Mouse (Mus musculus): ENCODE data around the gene Ddx19b. TPM values are rescaled to one million over a fixed set of nuclear protein-coding genes. Genes with fewer than 3 reads are reported as not detected.
"Not testable (repeated sequence)": the region's sequence is repeated elsewhere in the genome, so short reads cannot be mapped to it uniquely, and the experiment has no call there.

Ddx19b gene
- polyA plus RNA-seq, 1 experiment from 2014 or later = 4.0 TPM

DNA sequence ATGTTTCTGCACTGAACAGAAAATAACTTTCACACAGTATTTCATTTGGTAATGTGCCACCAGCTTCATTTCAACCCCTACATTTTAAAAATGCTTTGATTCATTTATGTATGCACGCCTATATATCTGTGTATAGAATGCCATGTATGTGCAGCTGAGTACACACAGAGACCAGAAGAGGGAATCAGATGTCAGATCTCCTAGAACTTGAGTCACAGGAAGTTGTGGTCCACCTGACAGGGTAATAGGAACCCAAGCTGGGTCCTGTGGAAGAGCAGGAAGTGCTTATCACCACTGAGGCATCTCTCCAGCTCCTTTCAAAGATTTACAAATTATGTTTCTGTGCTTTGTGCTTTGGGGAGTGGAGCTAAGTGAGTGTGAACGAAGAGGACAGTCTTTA, 50.2 kb downstream of the Ddx19b start:
- Histone ChIP-seq H3K9me3 (no peaks in the 10 kb centered on the region), H3K36me3 (peaks cover 83% of the 10 kb centered on the region), H3K9ac (no peak overlapping the region), H3K4me3 (no peak overlapping the region), H3K4me1 (no peaks in the 10 kb centered on the region), H3K27me3 (no peaks in the 10 kb centered on the region), H3K27ac (no peak overlapping the region), H3K4me2 (replicated peaks) (no peak overlapping the region)
- no peak for ATAC-seq (ENCODE audit: low FRiP score, low read depth)
- whole genome bisulfite sequencing = 93% methylated on average over 2 of the region's 2 CpGs

DNA sequence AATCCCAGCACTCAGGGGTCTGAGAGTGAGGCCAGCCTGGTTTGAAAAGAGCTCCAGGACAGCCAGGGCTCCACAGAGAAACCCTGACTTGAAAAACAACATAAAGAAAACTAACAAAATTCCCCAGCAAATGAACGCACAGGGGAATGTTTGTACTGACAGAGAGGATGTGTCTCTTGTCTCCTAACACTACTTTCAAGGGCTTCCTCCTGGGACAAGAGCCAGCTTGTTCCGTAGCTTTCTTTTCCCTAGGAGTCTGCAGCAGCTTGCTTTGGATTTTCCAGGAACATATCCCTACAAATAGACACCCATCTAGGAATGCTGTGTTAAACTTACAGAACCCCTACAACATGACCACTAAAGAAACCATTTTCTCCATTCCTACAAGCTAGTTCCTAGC, 53.6 kb downstream of the Ddx19b start:
- not testable (repeated sequence) for H3K4me3 ChIP-seq; H3K27ac ChIP-seq; H3K4me2 ChIP-seq (replicated peaks); H3K27me3 ChIP-seq; H3K9me3 ChIP-seq; ATAC-seq (ENCODE audit: low FRiP score, low read depth); H3K4me1 ChIP-seq; H3K9ac ChIP-seq
- peaks cover 80% of the 10 kb centered on the region for H3K36me3 ChIP-seq
- WGBS = 98% methylated on average over 2 of the region's 2 CpGs

DNA sequence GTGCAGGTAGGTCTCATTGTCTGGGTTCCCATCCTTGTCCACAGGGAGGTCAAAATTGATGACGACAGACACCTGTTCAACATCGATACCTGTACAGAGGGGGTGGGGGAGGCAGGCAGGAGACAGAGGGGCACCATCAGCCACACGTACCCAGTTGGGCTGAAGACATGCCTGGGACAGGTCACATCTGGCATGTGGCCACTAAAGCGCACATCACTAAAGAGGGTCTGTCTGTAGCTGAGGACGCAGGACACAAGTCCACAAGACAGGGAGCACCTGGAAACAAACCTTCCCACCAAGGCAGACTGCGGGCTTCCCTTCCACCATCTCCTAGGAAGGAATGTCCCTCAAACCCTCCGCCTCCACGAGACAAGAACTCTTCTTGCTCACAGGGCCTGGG, 55.0 kb downstream of the Ddx19b start:
- 94% methylated on average over 8 of the region's 8 CpGs for WGBS
- H3K27ac ChIP-seq; H3K4me2 ChIP-seq (replicated peaks); H3K9ac ChIP-seq; H3K4me3 ChIP-seq; H3K9me3 ChIP-seq; ATAC-seq (ENCODE audit: low FRiP score, low read depth); H3K4me1 ChIP-seq; H3K27me3 ChIP-seq: not testable (repeated sequence)
- H3K36me3 ChIP-seq = peaks cover 79% of the 10 kb centered on the region

DNA sequence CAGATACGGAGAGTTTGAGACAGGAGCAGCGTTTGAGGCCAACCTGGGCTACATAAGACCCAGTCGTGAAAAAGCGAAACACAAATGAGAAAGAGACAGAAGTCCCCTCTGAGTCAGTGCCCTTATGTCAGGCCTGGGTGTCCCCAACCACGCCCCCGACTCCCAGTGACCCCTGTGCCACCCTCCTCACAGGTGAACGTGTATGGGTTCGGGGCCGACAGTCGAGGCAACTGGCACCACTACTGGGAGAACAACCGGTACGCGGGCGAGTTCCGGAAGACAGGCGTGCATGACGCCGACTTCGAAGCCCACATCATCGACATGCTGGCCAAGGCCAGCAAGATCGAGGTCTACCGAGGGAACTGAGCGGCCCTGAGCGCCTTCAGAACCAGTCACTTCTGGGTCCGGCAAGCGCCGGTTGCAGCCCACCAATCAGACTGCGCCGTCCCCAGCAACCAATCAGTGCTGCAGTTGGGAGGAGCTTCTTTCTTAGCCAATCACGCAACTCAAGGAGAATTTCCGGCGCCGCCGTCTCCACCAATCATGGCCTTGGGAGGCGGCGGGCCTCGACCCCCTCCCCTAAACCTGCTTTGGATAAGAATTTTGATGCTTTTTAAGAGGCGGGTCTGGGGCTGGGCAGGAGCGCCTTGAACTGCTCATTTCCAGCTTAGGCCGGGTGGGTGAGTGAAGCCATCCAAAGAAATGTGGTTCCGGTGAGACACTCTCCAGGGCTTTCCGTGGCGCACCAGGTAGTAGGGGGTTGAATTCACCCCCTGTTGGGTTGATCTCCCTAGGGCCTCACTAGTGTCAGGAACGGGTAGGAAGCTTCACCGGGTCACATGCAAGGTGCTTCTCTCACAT, 61.4 kb downstream of the Ddx19b start:
- peak; percentile 96 for ATAC-seq (ENCODE audit: low FRiP score, low read depth)
- Histone ChIP-seq H3K27ac (no peak overlapping the region; the same call in 1 of the 2 replicates), H3K36me3 (peaks cover 85% of the 10 kb centered on the region)

DNA sequence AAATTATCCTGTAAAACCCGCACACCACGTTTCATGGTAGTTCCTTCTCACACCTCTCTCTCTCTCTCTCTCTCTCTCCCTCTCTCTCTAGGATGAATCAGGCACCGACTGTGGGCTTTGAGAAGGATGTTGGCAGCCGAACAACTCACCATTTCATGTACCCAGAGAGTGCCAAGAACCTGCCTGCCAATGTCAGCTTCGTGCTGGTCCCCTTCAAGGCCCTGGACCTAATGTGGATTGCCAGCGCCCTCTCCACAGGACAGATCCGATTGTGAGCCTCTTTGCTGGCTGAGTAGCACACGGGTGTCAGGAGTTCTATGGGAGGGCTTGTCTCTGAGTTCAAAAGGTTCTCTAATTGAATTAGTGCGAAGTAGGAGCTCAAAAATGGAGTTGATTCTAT, 64.2 kb downstream of the Ddx19b start:
- H3K36me3 ChIP-seq = peaks cover 82% of the 10 kb centered on the region
- H3K4me2 ChIP-seq (replicated peaks) = no peak overlapping the region
- no peak overlapping the region for H3K27ac ChIP-seq
- no peak for ATAC-seq (ENCODE audit: low FRiP score, low read depth)
- H3K27me3 ChIP-seq = no peaks in the 10 kb centered on the region
- H3K9me3 ChIP-seq = no peaks in the 10 kb centered on the region
- 79% methylated on average over 9 of the region's 9 CpGs for WGBS
- H3K4me3 ChIP-seq = no peak overlapping the region
- H3K4me1 ChIP-seq = peaks cover 11% of the 10 kb centered on the region; the same call in 1 of the 2 replicates
- no peak overlapping the region for H3K9ac ChIP-seq

More for the DNA sequence above, 61.4 kb downstream of the Ddx19b start:
- H3K4me3 ChIP-seq = peak overlapping the region; percentile 48
- no peaks in the 10 kb centered on the region for H3K9me3 ChIP-seq
- 9% methylated on average over 45 of the region's 45 CpGs for WGBS
- peak overlapping the region; percentile 62 for H3K9ac ChIP-seq
- no peaks in the 10 kb centered on the region for H3K27me3 ChIP-seq
- H3K4me2 ChIP-seq (replicated peaks) = peak overlapping the region; percentile 73
- peaks cover 11% of the 10 kb centered on the region; the same call in 1 of the 2 replicates for H3K4me1 ChIP-seq

DNA sequence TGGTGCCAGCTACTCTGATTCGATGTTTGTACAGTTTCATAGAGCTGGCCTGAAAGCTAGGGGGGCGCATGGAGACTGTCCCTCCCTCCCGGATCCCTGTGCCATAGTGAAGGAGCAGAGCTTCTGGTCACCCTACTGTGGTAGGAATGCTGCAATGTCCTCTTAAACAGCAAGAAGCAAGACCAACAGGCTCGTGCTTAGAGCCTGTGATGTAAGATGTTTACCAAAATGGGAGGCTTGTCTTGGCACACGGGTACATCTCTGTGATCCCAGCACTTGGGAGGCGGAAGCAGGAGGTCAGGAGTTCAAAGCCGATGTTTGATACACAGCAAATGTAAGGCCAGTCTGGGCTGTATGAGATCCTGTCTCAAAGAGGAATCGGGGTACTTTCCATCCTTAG, 65.0 kb downstream of the Ddx19b start:
- no peak overlapping the region for H3K4me3 ChIP-seq
- H3K9ac ChIP-seq = no peak overlapping the region
- H3K4me2 ChIP-seq (replicated peaks) = no peak overlapping the region
- WGBS = 91% methylated on average over 8 of the region's 8 CpGs
- peaks cover 11% of the 10 kb centered on the region; the same call in 1 of the 2 replicates for H3K4me1 ChIP-seq
- H3K27ac ChIP-seq = no peak overlapping the region
- no peaks in the 10 kb centered on the region for H3K27me3 ChIP-seq
- H3K36me3 ChIP-seq = peaks cover 83% of the 10 kb centered on the region
- ATAC-seq (ENCODE audit: low FRiP score, low read depth) = no peak
- H3K9me3 ChIP-seq = no peaks in the 10 kb centered on the region

DNA sequence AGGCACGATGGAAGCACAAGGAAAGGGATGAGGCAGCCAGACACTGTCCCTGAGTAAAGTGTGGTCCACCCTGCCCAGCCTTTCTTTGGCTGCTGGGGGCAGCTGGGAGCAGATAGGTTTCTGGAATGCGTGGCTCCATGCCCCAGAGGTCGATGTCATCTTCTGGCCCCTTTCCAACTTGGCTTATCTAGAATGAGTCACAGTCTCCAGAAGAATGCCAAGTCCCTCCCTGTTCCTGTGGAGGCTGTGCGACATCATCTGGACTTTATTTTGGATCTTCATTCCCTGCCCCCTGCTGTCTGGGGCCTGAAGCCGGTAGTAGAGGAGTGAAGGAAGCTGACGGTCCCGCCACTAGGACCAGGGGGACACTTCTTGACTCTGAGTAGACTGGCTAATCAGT, 66.0 kb downstream of the Ddx19b start:
- Histone ChIP-seq H3K27ac (no peak overlapping the region), H3K4me1 (peaks cover 5% of the 10 kb centered on the region; the same call in 1 of the 2 replicates), H3K9ac (no peak overlapping the region), H3K36me3 (peaks cover 76% of the 10 kb centered on the region), H3K9me3 (no peaks in the 10 kb centered on the region), H3K27me3 (no peaks in the 10 kb centered on the region), H3K4me2 (replicated peaks) (no peak overlapping the region), H3K4me3 (no peak overlapping the region)
- 61% methylated on average over 7 of the region's 7 CpGs for WGBS
- ATAC-seq (ENCODE audit: low FRiP score, low read depth) = no peak

DNA sequence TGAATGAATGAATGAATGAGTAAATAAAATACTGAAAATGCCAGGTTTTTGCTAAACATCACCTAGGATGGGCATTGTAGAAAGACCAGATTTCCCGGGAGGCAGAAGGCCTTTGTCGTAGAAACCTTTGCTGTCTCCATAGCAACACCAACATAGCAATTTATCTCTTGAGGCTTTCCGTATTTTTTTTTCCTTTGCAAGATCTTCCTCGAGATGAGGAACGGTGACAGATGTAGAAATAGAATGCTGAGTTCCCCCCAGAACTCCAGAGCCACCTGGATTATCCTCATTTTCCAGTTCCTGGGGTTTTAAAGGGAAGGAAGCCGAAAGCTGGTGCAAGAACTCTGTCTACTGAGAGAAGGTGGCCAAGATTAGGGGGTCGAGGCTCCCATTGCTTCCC, 66.9 kb downstream of the Ddx19b start:
- ATAC-seq (ENCODE audit: low FRiP score, low read depth) = no peak
- WGBS = 88% methylated on average over 7 of the region's 7 CpGs
- no peak overlapping the region for H3K4me3 ChIP-seq
- peaks cover 81% of the 10 kb centered on the region for H3K36me3 ChIP-seq
- no peaks in the 10 kb centered on the region for H3K27me3 ChIP-seq
- no peak overlapping the region for H3K9ac ChIP-seq
- H3K9me3 ChIP-seq = no peaks in the 10 kb centered on the region
- H3K27ac ChIP-seq = no peak overlapping the region
- no peaks in the 10 kb centered on the region for H3K4me1 ChIP-seq
- H3K4me2 ChIP-seq (replicated peaks) = no peak overlapping the region

DNA sequence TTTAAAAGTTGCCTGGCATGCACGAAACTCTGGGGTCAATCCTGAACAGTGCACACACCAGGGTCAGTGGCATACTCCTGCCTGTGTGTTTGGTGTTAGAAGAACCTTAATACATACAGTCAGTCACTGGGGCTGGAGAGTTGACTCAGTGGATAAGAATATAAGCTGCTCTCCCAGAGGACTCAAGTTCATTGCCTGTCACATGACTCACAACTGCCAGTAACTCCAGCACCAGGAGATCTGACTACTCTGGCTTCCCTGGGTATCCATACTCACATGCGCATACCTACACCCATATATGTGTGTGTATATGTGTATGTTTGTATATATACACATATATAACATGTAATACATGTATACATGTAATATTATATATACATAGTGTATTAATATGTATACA, 68.5 kb downstream of the Ddx19b start:
- Histone ChIP-seq H3K27me3 (no peaks in the 10 kb centered on the region), H3K4me2 (replicated peaks) (no peak overlapping the region), H3K9ac (no peak overlapping the region), H3K36me3 (peaks cover 83% of the 10 kb centered on the region), H3K9me3 (no peaks in the 10 kb centered on the region), H3K4me3 (no peak overlapping the region), H3K4me1 (no peaks in the 10 kb centered on the region), H3K27ac (no peak overlapping the region)
- ATAC-seq (ENCODE audit: low FRiP score, low read depth) = no peak
- 92% methylated on average over 2 of the region's 2 CpGs for WGBS

DNA sequence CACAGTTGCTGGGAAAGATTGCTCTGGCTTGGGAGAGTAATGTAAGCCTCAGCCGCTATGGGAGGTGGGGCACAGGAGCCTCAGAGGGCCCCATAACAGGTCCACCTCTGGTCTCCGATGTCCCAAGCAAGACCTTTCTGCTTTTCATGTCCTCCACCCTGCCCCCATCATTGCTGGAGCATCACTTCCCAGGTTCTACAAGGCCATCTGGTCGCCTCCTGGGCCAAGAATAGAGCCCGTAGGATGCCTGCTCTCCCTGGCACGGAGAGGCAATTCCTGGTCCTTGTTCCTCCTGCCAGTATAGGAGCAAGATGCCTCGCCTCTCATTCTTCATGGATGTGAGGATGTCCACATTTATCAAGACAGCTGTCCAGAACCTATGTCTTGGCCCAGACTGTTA, 71.6 kb downstream of the Ddx19b start:
- peaks cover 79% of the 10 kb centered on the region for H3K36me3 ChIP-seq
- H3K4me1 ChIP-seq = no peaks in the 10 kb centered on the region
- ATAC-seq (ENCODE audit: low FRiP score, low read depth) = no peak
- 94% methylated on average over 6 of the region's 6 CpGs for WGBS
- H3K27me3 ChIP-seq = no peaks in the 10 kb centered on the region
- no peak overlapping the region for H3K4me2 ChIP-seq (replicated peaks)
- H3K4me3 ChIP-seq = no peak overlapping the region
- H3K9ac ChIP-seq = no peak overlapping the region
- no peaks in the 10 kb centered on the region for H3K9me3 ChIP-seq
- no peak overlapping the region for H3K27ac ChIP-seq

DNA sequence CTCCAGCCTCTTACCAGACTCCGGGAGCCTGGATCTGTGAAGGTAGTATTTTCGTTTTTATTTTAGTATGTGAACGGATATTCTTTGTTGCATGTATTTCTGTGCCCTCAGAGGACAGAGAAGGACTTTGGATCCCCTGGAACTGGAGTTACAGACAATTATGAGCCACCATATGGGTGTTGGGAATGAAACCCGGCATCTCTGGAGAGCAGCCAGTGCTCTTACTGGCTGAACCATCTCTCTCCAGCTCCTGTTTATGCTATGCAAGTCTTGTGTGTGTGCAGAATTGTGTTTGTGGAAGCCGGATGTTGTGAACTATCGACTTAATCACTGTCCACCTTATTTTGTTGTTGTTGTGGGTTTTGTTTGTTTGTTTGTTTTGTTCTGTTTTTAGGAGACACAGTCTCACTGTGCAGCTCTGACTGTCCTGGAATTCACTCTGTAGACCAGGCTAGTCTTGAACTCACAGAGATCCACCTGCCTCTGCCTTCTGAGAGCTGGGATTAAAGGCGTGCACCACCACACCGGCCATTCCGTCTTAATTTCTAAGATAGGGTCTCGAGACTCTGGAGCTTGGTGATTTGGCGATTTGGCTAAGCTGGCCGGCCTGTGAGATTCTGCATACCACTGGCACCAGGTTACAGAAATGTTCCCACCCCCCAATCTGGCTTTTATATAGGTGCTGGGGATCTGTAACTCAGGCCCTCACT, 72.3 kb downstream of the Ddx19b start:
- ATAC-seq (ENCODE audit: low FRiP score, low read depth) = no peak
- Histone ChIP-seq H3K4me2 (replicated peaks) (no peak overlapping the region), H3K36me3 (peaks cover 75% of the 10 kb centered on the region), H3K27me3 (no peaks in the 10 kb centered on the region), H3K9me3 (no peaks in the 10 kb centered on the region), H3K27ac (no peak overlapping the region), H3K4me3 (no peak overlapping the region), H3K9ac (no peak overlapping the region), H3K4me1 (no peaks in the 10 kb centered on the region)
- 94% methylated on average over 12 of the region's 12 CpGs for WGBS

DNA sequence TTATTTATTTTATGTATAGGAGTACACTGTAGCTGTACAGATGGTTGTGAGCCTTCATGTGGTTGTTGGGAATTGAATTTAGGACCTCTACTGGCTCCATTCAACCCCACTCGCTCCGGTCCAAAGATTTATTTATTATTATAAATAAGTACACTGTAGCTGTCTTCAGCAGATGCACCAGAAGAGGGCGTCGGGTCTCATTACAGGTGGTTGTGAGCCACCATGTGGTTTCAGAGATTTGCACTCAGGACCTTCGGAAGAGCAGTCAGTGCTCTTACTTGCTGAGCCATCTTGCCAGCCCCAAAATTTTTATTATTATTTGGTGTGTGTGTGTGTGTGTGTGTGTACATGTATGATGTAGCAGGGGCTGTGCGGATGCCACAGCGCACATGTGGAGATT, 73.0 kb downstream of the Ddx19b start:
- WGBS = 94% methylated on average over 7 of the region's 7 CpGs
- H3K4me2 ChIP-seq (replicated peaks); H3K4me1 ChIP-seq; H3K4me3 ChIP-seq; H3K27ac ChIP-seq; H3K9ac ChIP-seq; ATAC-seq (ENCODE audit: low FRiP score, low read depth); H3K27me3 ChIP-seq; H3K9me3 ChIP-seq: not testable (repeated sequence)
- H3K36me3 ChIP-seq = peaks cover 76% of the 10 kb centered on the region
